Mouse (Mus musculus) layer of hippocampus, adult 18-20 months (tissue): ENCODE measurements around the gene Gm11733. TPM values are rescaled to one million over a fixed set of nuclear protein-coding genes. Genes with fewer than 3 reads are reported as not detected.

Experiments
- DNase-seq, 2 experiments: peaks; one replicate each; pipeline ENCODE4 v3.0.0; 2022; ENCODE audit warnings: low spot score in 2 of 2
- total RNA-seq, 2 experiments: library from RNA; stranded (reverse); gene quantifications; 2 replicates each; pipeline ENCODE4 v1.2.3; 2021

The Gm11733 gene
- total RNA-seq, 2 experiments from 2014 or later: 0.22 TPM; not detected in 1

- no peak for DNase-seq
These were observed 5.7 kb upstream of the Gm11733 start for GRCm38 (mm10) chr11:117478271-117479006.

DNA sequence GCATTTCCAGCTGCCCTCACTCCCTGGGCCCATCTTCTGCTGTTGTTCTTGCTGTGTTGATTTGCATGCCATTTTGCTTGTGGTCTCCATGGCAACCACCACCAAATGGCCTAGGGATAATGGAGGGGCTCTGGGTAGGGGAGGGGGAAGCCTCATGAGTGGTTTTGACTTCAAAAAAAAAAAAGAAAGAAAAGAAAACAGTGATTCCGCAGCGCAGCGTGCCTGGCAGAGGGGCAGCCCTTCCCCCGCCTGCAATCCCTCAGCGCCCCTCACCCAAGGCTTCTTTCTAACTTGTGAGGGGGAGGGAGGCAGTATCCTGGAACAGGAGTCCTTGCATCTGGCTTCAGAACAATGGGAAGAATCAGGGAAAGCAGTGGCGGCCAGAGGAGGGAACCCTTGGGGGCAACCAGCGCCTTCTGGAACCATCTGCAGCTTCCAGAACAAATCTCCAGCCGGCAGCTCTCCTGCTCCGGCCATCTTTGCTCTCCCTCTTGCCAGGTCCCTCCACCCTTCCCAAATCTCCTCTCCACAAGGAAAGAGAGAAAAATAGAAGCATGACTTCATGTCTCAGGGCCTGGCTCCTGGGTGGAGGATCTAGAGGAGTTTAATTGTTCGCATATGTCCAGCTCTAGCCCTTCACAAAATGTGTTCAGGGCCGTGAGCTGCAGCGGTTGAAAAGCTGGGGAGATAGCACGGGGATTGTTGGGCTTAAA is 5.0 kb upstream of the Gm11733 start:
- peak; percentile 39 to 71 for DNase-seq

DNA sequence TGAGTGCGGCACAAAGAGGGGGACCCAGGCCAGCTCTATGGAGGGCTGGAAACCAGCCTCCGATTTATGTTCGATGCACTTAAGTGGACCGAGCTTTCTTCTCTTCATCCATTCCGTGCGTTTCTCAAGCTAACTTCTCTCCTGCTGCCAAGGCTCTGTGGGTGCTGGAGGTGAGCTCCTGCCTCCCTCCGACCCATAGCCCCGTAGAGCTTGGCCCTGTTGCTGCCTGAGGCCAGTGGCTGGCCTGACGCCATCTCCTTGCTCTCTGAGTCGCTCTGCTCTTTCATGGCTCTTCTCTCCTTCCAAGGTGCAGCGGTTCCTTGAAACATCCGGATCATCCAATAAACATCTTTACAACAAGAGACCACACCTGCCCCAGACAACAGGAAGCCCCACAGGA is 4.4 kb upstream of the Gm11733 start:
- DNase-seq: no peak

DNA sequence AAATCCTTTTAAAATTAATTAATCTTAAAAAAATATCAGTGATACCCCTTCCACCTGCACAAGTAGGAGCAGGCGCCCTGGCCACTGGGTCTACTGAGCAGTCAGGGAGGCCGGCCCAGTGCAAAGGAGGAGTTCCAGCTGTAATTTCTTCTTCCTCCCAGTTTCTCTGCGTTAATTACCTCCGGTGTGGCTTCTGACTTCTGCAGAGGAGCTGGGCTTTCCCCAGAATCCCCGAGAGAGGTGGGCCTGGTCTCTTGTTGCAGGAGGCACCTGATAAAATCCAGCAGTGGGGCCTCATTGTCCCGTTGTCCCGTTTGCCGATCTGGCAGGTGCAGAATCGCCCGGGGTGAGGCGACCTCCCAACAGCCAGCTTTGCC is 1.9 kb upstream of the Gm11733 start:
- DNase-seq: no peak

DNA sequence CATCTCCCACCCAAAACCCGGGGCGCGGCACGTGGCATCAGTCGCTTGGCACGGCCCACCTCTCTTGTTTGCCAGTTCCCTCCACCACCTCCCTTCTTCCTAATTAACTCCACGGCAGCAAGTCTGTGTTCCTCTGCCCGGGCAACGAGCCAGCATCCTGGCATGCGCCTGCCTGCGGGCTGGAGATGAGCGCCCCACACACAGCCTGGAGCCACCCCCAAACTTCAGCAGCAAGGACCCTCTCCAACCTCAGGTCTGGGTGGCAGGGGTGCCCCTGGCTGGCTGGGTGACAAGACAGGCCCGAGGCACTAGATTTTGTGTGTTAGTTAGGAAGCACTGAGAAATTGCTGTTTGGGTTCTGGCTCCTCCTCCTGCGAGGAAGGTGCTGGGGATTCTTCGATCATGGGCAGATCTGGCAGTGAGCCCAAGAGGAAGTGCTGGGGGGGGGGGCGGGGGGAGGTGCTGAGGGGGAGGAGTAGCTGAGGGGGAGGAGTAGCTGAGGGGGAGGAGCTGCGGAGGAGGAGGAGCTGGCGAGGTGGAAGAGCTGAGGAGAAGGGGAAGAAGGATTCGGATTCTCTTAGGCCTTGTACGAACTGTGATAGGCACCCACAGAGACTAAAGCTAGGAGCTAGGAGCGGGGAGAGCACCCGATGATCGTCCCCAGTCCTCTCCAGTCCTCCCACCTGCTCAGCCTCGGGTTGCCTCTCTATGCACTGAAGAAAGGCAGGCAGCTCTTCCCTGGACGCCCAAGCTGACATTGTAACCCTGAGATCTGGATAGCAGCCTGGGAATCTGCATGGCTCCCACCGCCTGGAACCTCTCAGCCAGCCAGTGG is 1.3 kb upstream of the Gm11733 start:
- DNase-seq: peak; percentile 94 to 97

- DNase-seq: no peak
These were observed 7.4 kb downstream of the Gm11733 start for GRCm38 (mm10) chr11:117491408-117492208.

- no peak for DNase-seq
These were observed 8.0 kb downstream of the Gm11733 start for GRCm38 (mm10) chr11:117492209-117492505.

DNA sequence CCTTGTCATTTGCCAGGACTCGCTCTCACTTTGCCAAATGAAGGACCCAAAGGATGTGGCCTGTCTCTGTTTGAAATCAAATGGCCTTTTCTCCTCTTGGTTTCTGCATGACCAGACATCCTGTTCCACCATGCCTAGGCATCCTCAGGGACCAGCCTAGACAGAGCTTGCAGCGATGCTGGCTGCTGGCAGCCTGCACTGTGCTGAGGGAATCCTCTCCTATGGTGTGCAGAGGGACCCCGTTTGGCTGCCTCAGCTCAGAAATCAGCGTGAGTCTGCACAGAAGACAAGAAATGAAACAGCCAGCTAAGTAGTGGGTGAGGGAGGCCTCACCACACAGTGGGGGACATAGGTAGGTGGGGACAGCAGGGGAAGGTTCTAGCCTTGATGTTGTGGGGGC is 12.6 kb downstream of the Gm11733 start:
- no peak for DNase-seq

GRCm38 (mm10) chr11:117497256-117498136 is 13.3 kb downstream of the Gm11733 start:
- peak in 1 of 2 experiments; percentile 51 for DNase-seq

GRCm38 (mm10) chr11:117498137-117498511 is 14.0 kb downstream of the Gm11733 start:
- DNase-seq: no peak

DNA sequence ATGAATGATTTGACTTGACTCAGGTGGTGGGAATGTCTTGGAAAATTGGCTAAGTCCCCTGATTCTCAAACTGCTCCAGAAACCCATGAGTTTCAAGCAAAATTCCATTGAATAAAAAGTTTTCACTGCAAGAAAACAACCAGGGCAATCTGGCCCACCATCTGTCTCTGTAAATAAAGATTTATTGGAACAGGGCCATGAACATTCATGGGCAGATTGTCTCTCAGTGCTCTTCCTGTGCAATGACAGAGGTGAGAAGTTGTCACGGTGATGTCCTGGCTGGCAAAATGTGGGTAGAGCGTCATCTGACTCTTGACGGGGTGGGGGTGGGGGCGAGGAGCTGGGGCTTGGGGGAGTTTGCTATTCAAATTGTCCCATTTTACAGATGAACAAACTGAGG is 24.8 kb downstream of the Gm11733 start:
- DNase-seq: peak; percentile 73 to 90

DNA sequence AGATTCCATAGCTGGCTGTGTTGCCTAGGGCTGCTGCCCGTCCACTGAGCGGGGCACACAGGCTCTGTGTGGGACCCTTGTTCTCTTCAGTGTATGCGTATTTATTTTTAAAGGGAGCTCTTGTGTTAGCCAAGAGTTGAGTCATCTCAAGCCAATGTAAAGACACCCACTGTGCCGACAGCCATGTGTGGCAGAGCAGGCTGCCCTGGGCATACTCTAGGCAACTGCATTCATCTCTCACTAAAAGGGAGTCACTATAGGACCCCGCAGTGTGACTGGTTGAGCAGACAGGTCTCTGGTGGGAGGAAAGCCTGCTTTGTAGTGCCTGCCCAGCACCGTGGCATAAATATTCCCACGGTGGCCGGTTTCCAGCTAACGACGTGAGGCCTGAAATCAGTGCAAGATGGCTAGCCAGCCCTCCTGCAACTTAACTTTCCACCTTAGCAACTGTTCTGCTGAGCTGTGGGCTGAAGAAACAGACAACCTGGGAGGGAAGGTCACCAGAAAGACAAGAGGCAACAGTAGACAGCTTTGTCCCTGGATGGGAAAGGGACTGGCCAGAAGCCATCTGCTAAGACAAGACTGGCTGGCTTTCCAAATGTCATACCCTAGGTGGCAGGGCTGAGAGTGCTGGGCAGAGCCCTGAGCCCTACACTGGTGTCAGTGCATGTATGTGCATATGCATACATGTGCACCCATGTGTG is 31.7 kb downstream of the Gm11733 start:
- no peak for DNase-seq

GRCm38 (mm10) chr11:117516422-117516796 is 32.2 kb downstream of the Gm11733 start:
- no peak for DNase-seq

DNA sequence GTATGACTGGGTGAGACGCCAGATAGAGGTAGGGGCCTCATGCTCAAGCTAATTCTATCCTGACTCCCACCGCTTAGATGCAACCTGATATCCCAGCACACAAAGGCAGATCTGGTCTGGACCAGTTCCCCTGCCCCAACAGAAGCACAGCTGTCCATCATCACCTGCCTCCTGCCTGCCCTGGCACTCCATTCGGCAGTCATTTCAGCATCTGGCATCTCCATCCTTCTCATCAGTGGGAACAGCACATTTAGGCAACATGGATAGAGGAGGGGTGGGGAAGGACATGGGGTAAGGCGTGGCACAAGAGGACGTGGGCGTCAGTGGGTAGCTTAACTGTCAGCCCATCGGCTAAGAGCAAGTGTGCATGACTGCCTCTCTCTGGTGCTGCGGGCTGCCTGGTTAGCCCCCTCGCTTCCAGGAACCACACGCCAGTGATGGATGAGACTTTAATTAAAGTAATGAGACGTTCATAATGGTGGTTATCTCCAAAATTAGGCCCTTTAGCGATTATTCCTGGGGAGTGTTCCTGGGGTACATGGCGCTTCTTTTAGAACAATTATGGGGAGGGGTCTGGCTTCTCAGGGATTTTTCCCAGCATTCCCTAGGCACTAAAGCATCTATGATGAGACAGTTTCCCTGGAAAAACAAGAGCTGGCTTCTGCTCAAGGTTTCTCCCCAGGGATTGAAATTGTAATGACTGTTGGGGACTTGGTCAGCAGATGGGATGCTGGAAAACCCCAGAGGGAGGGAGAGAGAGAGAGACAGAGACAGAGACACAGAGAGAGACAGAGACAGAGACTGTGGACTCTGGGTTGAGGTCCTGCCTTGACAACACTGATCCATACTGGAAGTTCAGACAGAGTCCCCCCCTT is 38.0 kb downstream of the Gm11733 start:
- DNase-seq: no peak

DNA sequence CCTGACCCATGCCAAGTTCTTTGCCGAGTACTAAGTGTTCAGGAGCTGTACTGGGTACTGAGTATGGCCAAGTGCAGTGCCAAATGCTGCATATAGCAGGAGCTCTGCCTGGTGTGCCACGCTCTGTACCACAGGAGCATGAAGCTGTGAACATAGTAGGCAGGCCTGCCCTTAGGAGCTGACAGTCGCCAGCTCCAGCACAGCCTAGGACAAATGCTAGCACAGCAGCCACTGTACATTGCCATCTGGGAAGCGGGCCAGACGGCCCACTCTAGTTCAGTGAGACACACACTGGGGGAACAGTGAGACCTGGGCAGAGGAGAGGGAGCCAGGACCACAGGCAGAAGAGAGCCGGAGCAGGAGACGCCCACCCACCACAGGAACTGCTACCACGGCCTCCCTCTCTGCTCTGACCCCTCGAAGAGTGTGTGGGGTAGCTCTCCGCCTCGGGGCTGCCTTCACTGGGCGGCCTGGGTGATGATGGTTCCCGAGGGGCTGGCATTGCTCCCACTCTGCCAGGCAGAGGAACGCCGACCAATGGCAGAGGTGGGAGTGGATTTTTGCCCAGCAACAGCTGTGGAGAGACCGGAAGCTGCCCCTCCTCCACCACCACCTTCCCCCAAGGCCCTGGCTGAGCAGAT is 38.8 kb downstream of the Gm11733 start:
- DNase-seq: peak; percentile 63 to 82

- no peak for DNase-seq
These were observed 41.6 kb downstream of the Gm11733 start for GRCm38 (mm10) chr11:117525606-117526349.

DNA sequence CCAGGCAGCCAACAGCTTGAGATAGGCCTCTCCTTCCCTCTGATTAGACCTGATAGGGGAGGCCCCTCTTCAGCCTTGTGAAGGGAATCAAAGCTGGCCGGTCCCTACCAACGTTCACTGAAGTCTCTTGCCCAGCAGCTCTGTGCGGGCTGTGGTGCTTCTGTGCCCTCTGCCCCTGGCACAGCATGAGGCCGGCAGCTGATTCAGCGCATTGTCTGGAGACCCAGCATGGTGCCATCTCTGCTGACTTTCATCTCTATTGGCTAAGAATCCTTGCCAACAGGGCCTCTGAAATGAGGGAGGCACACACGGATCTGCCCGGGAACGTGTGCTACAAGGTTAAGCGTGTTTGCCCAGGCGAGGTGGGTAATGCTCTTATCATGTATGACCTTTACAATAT is 48.2 kb downstream of the Gm11733 start:
- no peak for DNase-seq
